ENCODE assay signal across 28 mouse cellular contexts in the genomic region with DNA sequence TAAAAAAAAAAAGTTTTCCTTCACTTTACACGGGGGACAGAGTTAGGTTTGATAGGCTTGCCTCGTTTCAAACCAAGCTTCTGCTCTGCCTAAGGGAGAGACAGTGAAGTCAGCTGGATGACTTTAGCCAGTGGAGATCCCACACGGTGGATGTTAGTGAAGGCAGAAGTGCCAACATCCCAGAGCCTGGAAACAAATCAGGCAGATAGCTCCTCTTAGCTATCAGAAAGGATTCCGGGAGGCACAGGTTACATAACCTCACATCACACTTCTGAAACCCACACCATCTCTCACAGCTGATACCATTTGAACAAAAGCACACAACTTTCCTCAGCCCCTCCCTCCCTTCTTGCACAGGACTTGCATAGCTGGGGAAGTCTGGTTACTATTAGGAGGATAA. TPM values are rescaled to one million over a fixed set of nuclear protein-coding genes. Genes with fewer than 3 reads are reported as not detected.
DNase-seq lines count a peak whose midpoint lies in the region; ATAC-seq and TF ChIP-seq lines count a peak whose summit lies in the region.
"Had no signal": no experiment of that assay in that cellular context is flagged by ENCODE, and none has a peak within 500 bp of the region (broad histone marks: within the 10 kb centered on the region; RNA-seq: fewer than 3 reads in every experiment).

No protein-coding gene starts in this region.

- H3K9me3 ChIP-seq in megakaryocyte, embryonic 14.5 days: no peaks in the 10 kb centered on the region
- H3K9me3 ChIP-seq: embryonic facial prominence, embryonic 15.5 days; heart, embryonic 12.5 days; hindbrain, embryonic 10.5 days; intestine, embryonic 15.5 days; limb, embryonic 13.5 days; liver, embryonic 12.5 days; midbrain, embryonic 15.5 days; neural tube, embryonic 12.5 days had no signal

- ATAC-seq in megakaryocyte, adult 5-6 weeks (ENCODE audit: poor library complexity, severe bottlenecking): no peak; the same call in 1 of the 2 replicates
- ATAC-seq: CD4-positive, CD25-positive, alpha-beta regulatory T cell, adult 4 months; forebrain, embryonic 14.5 days; hindbrain, embryonic 16.5 days; intestine, embryonic 15.5 days; liver, embryonic 12.5 days; midbrain, embryonic 15.5 days had no signal

- intact Hi-C loops in gastrocnemius, adult 2 months (cut with DNase I): no loop called here

- H3K27me3 ChIP-seq in megakaryocyte, embryonic 14.5 days (replicated peaks): no peaks in the 10 kb centered on the region
- H3K27me3 ChIP-seq: embryonic facial prominence, embryonic 15.5 days; heart, embryonic 12.5 days; intestine, embryonic 15.5 days; limb, embryonic 13.5 days; liver, embryonic 12.5 days; midbrain, embryonic 15.5 days; neural tube, embryonic 12.5 days had no signal

- peaks cover 83% of the 10 kb centered on the region for H3K4me1 ChIP-seq in megakaryocyte, embryonic 14.5 days
- H3K4me1 ChIP-seq: embryonic facial prominence, embryonic 15.5 days; intestine, embryonic 15.5 days; midbrain, embryonic 15.5 days; neural tube, embryonic 12.5 days had no signal

- no peak overlapping the region for H3K4me3 ChIP-seq in gastrocnemius, adult 2 months
- H3K4me3 ChIP-seq in layer of hippocampus, adult 2 months: no peak overlapping the region
- peak overlapping the region; percentile 80 for H3K4me3 ChIP-seq in megakaryocyte, embryonic 14.5 days (replicated peaks)
- H3K4me3 ChIP-seq: embryonic facial prominence, embryonic 15.5 days; heart, embryonic 12.5 days; hindbrain, embryonic 10.5 days; intestine, embryonic 15.5 days; limb, embryonic 13.5 days; liver, embryonic 12.5 days; midbrain, embryonic 15.5 days; neural tube, embryonic 12.5 days had no signal

- TF ChIP-seq CTCF in gastrocnemius, adult 2 months (IDR thresholded peaks at IDR 0.05): no peak
- no peak for TF ChIP-seq CTCF in layer of hippocampus, adult 2 months (conservative IDR thresholded peaks at IDR 0.05)

- DNase-seq in gastrocnemius, adult 2 months: no peak
- no peak for DNase-seq in gastrocnemius, postnatal 10 days
- no peak for DNase-seq in layer of hippocampus, adult 2 months (ENCODE audit: low spot score in 2 of 2)
- DNase-seq in layer of hippocampus, postnatal 10 days (ENCODE audit: low spot score in 2 of 2): no peak
- no peak for DNase-seq in right cerebral cortex, postnatal 25 days
- DNase-seq: cerebellum, adult 18-20 months; cerebellum, postnatal 14 days; gastrocnemius, postnatal 36 days; kidney, adult 9 months; kidney, postnatal 14 days; layer of hippocampus, postnatal 36 days; lung, embryonic 14.5 days; right cerebral cortex, postnatal 14 days; spleen, adult 18-20 months; thymus, postnatal 14 days had no signal

- peak overlapping the region; percentile 9; the same call in 1 of the 2 replicates for H3K27ac ChIP-seq in gastrocnemius, adult 2 months
- peak overlapping the region; percentile 66; the same call in 1 of the 2 replicates for H3K27ac ChIP-seq in layer of hippocampus, adult 2 months
- H3K27ac ChIP-seq: hindbrain, embryonic 10.5 days; intestine, embryonic 15.5 days; limb, embryonic 13.5 days; liver, embryonic 12.5 days; midbrain, embryonic 15.5 days; neural tube, embryonic 12.5 days had no signal

- H3K36me3 ChIP-seq in megakaryocyte, embryonic 14.5 days (replicated peaks; ENCODE audit: low read length): peaks cover 93% of the 10 kb centered on the region
- H3K36me3 ChIP-seq: embryonic facial prominence, embryonic 15.5 days; hindbrain, embryonic 10.5 days; intestine, embryonic 15.5 days; limb, embryonic 13.5 days; neural tube, embryonic 12.5 days had no signal

RNA-seq across cellular contexts. Expression of gene Cacybp, which starts 38.1 kb away (rescaled TPM):
- total RNA-seq in gastrocnemius, adult 2 months (2021): 10 to 100 TPM; 50.1 to 65.8 TPM
- total RNA-seq in gastrocnemius, postnatal 10 days (2021): 10 to 100 TPM; 46.5 to 51.4 TPM
- 10 to 100 TPM; 88.7 to 91.3 TPM for total RNA-seq in layer of hippocampus, adult 2 months (2021)
- total RNA-seq in layer of hippocampus, postnatal 10 days (2021): 100 to 1,000 TPM in 1 of 2 experiments, 10 to 100 TPM in 1; 93.2 to 104 TPM
- 75.5 and 79.1 TPM in 2 replicates for polyA plus RNA-seq in megakaryocyte, embryonic 14.5 days (2012; ENCODE audit: insufficient read depth, low replicate concordance)
- 122 and 129 TPM in 2 replicates for total RNA-seq in megakaryocyte, adult 5-6 weeks (2015)
- total RNA-seq in megakaryocyte, adult 5-6 weeks (2017): 122 and 124 TPM in 2 replicates

RNA-seq across cellular contexts. Expression of gene Mrps14, which starts 55.8 kb away (rescaled TPM):
- total RNA-seq in gastrocnemius, adult 2 months (2021): 10 to 100 TPM; 64.7 to 88.5 TPM
- 10 to 100 TPM; 75.7 to 84.0 TPM for total RNA-seq in gastrocnemius, postnatal 10 days (2021)
- 10 to 100 TPM; 61.7 to 65.0 TPM for total RNA-seq in layer of hippocampus, adult 2 months (2021)
- total RNA-seq in layer of hippocampus, postnatal 10 days (2021): 10 to 100 TPM; 50.5 to 54.4 TPM
- polyA plus RNA-seq in megakaryocyte, embryonic 14.5 days (2012; ENCODE audit: insufficient read depth, low replicate concordance): 0.86 TPM in 1 of 2 replicates, not detected in the other
- total RNA-seq in megakaryocyte, adult 5-6 weeks (2015): 109 and 125 TPM in 2 replicates
- 90.6 and 95.8 TPM in 2 replicates for total RNA-seq in megakaryocyte, adult 5-6 weeks (2017)
